Mouse (Mus musculus) layer of hippocampus, adult 8-10 months (tissue): ENCODE data around the gene Eda. TPM values are rescaled to one million over a fixed set of nuclear protein-coding genes. Genes with fewer than 3 reads are reported as not detected.
A peak's percentile ranks its signal among the peaks of the same experiment; 100 is the strongest.

Experiments used
- DNase-seq, 2 experiments: peaks; one replicate each; pipeline ENCODE4 v3.0.0; 2022; ENCODE audit warnings: low spot score in 2 of 2
- total RNA-seq, 4 experiments: library from RNA; stranded (reverse); gene quantifications; 2 replicates each; pipeline ENCODE4 v1.2.4; 2022

Gene Eda
- total RNA-seq = 1 to 10 TPM; 4.5 to 6.1 (median 5.3) TPM

GRCm38 (mm10) chrX:99975250-99975984, at the start of gene Eda:
Gene Eda, plus strand, starts transcription at chrX:99975606.
- peak; percentile 64 to 67 for DNase-seq

DNA sequence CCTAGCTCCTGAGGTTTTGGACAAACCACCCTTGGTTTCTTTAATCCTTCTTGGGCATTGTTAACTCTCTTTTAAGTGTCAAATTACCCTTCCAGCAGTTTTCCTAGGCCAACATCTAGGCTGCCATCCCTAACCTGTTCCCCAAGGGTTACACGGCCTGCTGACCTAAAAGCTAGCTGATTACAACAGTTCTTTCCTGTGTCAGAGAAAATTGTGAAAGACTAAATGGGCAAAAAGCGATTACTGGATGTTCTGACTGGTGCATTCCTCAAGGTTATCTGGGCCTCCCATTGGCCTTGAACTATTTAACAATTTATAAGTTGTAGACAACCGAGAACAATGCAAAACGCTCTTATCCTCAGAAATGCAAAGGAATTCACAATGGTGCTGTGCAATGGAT, 14.4 kb upstream of the Eda start:
- no peak for DNase-seq

DNA sequence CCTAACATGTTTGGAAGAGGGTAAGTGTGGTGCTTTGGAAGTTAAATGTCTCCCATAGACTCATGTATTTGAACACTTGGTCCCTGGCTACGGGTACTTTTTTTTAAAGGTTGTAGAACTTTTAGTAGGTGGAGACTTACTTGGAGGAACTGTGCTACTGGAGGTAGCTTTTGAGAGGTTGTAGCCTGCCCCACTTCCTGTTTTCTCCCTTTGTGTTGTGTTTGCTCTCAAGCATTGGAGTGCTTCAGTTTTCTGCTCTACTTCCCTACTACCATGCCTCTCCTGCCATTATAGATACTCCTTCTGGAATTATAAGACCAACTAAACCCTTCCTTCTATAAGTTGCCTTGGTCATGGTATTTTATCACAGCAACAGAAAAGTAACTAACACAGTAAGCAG, 5.3 kb upstream of the Eda start:
- DNase-seq = no peak

DNA sequence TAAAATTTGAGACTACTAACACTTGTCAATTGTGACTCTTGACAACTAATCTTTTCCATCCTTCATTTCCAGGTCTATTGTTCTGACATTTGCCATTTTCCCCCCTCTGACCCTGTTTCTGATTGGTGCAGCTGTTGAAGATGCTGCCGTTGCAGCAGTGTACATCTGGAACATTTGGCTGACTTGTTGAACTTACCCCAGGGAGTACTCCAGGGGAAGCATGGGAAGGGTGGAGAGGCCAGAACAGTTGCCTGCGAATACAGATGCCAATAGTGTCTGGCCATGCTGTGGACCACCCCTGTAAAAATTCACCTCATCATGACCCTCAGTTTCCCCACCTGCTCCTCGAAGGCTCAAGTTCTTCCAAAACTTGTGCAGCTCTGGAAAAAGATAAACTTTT, 1.0 kb upstream of the Eda start:
- DNase-seq = no peak

DNA sequence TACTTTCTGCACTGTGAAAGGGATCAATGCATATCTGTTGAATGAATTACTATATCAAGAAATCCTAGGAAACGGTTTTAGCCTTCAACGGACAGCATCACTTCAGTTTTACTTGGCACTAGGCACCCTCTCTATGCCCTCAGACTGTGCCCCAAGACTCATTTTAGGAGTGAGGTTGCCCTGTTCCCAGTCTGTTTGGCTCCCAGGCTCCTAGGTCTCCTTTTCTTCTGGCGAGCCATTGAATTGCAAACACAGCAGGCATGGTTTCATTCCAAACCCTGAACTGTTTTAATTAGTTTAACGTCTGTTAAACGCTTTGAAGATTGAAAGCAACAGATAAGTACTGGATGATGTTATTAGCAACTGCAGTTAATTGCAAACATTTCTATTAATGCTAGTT, 603 bp upstream of the Eda start:
- DNase-seq = peak in 1 of 2 experiments; percentile 1

GRCm38 (mm10) chrX:99975985-99976924, 849 bp downstream of the Eda start:
- DNase-seq = no peak

DNA sequence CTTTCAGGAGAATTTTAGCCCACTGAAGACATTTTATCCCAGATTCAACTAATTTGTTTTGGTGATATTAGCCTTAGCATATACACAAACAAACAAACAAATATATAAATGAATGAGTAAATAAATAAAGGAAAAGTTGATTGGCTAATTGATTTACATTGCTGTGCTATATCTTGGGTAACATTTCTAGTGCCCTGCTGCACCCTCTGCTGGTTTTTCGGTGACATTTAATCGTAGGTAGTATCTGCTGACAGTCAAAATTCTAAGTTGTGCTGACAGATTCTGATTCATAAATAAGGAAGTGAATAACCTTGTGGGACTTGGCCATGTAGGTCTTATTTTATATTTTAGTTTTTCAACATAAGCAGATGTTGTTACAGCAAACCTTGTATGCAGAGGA, 2.9 kb downstream of the Eda start:
- peak in 1 of 2 experiments; percentile 3 for DNase-seq

DNA sequence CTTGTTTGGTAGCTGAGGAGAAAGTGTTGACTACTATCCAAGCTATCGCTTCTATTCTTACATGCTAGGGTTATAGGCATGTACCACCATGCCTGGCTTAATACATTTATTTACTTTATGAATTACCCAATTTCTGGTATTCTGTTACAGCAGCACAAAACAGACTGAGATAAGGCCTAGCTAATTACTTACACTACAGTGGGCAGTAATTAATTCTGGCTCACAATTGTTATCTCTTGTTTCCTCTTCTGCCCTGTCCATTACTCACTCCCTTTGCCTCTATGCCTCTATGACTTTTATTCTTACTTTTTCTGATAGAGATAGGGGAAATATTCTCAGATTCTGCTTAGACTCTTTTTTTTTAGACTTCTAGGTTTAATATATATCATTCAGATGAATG, 18.0 kb downstream of the Eda start:
- no peak for DNase-seq

DNA sequence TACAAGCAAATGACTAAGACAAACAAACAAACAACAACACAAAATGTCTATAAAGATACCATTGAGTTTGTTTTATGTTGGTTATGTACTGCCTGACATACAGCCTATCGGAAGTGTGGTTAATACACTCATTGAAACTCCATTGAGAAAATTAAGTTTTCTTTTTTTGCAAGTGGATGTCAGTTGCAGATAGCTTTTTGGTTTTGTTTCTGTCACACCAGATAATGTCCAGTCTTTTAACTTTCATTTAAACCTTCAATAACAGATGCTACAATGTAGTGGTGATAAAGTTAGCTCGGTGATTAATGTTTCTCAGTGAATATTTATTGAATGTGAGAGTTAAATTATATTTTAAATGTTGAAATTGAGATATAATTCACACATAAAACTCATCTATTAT, 23.9 kb downstream of the Eda start:
- DNase-seq = no peak

DNA sequence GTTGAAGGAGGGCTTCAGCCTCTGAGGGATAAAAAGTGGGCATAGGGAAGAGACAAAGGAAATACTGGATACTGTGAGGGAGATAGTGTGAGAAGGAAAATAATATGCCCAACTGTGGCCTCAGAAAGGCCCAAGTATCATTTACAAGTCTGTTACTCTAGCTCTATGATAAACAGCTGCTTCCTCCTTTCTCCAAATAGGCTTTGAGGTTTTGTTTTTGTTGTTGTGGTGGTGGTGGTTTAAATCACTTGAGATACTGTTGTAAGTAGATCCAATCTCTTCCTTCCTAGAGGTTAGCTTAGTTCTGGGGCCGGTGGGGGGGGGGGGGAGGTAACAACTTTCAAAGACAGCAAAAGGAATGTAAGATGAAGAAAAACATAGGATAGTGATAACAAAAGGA, 143.0 kb downstream of the Eda start:
- no peak for DNase-seq

DNA sequence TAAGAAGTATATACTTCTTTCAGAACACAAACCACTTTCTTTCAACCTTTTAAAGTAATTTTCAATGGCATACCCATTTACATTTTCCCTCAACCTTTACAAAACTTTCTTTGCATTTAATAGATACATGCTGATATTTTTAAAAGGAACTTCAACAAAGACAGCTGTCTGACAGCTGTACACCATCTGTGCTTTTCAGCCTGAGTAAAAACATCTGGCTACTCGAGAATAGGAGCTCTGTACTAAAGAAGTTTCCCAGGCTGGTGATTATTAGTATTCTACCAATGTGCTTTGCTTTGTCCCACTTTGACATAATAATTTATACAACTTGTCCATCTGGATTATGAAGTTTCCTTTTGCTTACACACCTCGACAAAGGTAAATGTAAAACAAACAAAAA, 219.9 kb downstream of the Eda start:
- DNase-seq = no peak

- DNase-seq = no peak
Observed at GRCm38 (mm10) chrX:100313652-100314051, 338.2 kb downstream of the Eda start.

DNA sequence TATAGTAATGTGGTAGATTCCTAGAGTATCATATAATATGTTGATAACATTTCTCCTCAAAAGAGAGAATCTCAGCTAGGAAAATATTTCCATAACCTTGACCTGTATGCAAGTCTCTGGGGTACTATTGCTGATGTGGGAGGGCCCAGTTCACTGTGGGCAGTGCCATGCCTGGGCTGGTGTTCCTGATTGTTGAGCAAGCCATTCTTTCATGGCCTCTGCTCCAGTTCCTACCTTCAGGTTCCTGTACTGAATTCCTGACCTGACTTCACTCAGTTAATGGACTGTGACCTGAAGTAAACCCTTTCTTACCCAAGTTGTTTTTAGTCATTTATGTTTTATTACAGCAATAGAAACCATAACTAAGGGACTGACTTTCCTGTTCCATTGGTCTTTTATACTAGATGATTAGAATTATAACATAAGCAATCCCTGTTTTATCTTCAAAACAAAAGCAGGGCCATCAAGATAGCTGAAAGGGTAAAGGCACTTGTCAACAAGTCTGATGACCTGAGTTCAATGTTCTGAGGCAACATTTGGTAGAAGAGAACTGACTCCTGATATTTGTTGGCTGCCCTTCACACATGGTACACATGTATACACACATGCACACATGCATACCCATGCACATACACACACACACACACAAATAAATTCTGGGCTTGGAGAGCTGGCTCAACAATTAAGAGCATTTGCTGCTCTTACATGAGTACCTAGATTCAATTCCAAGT, 338.9 kb downstream of the Eda start:
- DNase-seq = no peak

- no peak for DNase-seq
Observed at GRCm38 (mm10) chrX:100340687-100341086, 365.3 kb downstream of the Eda start.

DNA sequence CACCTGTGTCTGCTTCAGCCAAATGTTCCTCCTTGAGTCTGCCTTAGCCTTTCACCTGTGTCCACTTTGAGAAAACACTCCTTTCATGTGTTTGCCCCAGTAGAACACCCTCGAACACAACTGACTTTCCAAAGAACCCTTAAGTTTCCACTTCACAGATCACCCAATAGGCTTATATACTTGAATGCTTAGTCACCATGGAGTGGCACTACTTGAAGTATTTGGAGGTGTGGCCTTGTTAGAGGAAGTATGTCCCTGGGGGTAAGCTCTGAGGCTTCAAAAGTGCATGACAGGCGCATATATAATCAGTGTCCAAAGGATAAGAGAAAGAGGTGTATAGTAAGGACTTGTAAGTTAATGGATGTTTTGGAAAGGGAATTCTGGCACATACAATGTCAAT, 369.0 kb downstream of the Eda start:
- no peak for DNase-seq

DNA sequence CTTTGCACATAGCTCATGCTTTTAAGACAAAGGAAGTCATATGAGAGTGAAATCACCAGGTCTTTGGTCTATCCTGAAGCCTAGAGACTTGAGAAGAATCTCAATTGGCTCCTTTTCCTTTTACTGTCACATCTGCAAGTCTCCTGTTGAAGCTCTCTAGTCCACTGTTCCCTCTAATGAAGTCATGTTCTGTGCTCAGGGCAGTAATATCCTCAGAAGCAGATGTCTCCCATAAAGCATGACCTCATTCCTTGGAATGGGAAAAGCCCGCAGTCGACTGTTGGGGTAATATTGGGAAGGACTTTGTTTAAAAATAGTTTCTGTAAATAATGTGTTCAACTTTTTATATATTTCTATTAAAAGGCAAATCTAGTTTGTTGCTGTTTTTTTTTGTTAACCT, 381.6 kb downstream of the Eda start:
- no peak for DNase-seq

DNA sequence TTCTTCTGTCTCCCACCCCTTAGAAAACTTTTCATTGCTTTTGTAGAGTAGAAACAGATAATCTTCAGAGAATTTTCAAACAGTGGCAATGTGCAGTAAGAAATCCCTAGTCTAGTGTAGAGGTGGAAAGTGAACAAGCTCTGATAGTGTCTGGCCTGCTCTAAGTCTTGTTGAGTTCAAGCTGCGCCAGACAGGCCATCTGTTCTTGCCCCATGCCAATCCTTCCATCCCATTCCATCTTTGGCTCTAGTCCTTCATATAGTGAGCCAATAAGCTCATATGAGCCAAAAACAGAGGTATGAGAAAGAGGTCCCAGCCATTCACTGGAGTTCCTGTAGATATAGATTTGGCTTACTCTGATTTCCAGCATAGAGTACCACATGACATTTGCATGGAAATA, 414.5 kb downstream of the Eda start:
- DNase-seq = no peak

DNA sequence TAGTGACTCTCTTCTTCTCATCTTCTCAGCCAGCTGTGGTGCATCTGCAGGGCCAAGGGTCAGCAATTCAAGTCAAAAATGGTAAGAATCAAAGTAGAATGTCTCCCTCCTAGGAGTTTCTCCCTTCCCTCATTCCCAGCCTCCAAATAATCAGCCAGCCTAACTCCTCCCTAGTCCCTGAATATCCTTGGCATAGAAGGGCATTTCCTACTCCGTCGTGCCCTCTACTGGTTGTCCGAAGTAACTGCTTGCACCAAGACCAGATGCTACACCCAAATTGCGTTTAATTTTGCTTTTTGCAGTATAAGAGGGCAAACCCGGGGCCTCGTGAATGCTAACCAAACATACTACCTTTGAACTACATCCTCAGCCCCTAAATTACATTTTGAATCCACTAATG, 416.9 kb downstream of the Eda start:
- DNase-seq = peak in 1 of 2 experiments; percentile 14

- no peak for DNase-seq
Observed at GRCm38 (mm10) chrX:100394223-100394861, 418.9 kb downstream of the Eda start.

DNA sequence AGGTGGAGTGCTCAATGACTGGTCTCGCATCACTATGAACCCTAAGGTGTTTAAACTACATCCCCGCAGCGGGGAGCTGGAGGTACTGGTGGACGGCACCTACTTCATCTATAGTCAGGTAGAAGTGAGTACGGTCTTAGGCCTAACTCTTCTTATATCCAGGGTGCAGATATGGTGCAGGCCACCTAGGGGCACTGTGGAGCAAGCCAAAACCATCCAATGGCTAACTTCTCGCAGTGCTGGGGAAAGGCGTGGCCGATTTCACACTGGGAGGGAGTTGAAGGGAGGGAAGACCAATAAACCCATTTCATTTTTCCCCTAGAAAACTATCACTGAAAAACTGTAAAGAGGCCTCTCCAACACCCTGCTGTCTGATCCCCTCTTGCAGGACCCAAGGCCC, 419.6 kb downstream of the Eda start:
- peak in 1 of 2 experiments; percentile 2 for DNase-seq

- DNase-seq = no peak
Observed at GRCm38 (mm10) chrX:100400900-100401299, 425.5 kb downstream of the Eda start.
